Mouse (Mus musculus) hindbrain, embryonic 12.5 days (tissue): Measurements from ENCODE around the gene Zfp467. TPM values are rescaled to one million over a fixed set of nuclear protein-coding genes. Genes with fewer than 3 reads are reported as not detected.

Experiments
- ATAC-seq: fragments of 200-750 bp; cut with Nextera tagmentation; 2 replicates; pipeline ENCODE4 v1.8.0; 2017; ENCODE audit warnings: moderate TSS enrichment; ENCODE audit not compliant: low FRiP score
- H3K27ac ChIP-seq: fragments of 300-500 bp; sonication (generic); 2 replicates; pipeline ENCODE4 v1.5.1; 2016; ENCODE audit warnings: mild to moderate bottlenecking
- H3K27me3 ChIP-seq: fragments of 300-500 bp; sonication (generic); 2 replicates; pipeline ENCODE4 v1.6.1; 2016; ENCODE audit warnings: mild to moderate bottlenecking
- H3K36me3 ChIP-seq: fragments of 300-500 bp; sonication (generic); 2 replicates; pipeline ENCODE4 v1.6.1; 2016; ENCODE audit warnings: mild to moderate bottlenecking
- H3K4me1 ChIP-seq: fragments of 300-500 bp; sonication (generic); 2 replicates; pipeline ENCODE4 v1.6.1; 2016
- H3K4me2 ChIP-seq: fragments of 300-500 bp; sonication (generic); replicated peaks from 2 replicates; pipeline ENCODE4 v1.6.1; 2016; ENCODE audit warnings: mild to moderate bottlenecking
- H3K4me3 ChIP-seq: fragments of 300-500 bp; sonication (generic); 2 replicates; pipeline ENCODE4 v1.5.1; 2016; ENCODE audit warnings: mild to moderate bottlenecking
- H3K9ac ChIP-seq: fragments of 300-500 bp; sonication (generic); 2 replicates; pipeline ENCODE4 v1.6.1; 2016; ENCODE audit warnings: mild to moderate bottlenecking, moderate library complexity
- H3K9me3 ChIP-seq: fragments of 300-500 bp; sonication (generic); replicated peaks from 2 replicates; pipeline ENCODE4 v1.6.1; 2016; ENCODE audit warnings: mild to moderate bottlenecking
- whole genome bisulfite sequencing: fragments of 180-500 bp; shearing (Covaris S2); methylation state at CpG from one replicate; pipeline ENCODE4 v1.1.7; 2016; 5-methylcytosine and 5-hydroxymethylcytosine counted together
- polyA plus RNA-seq: library from polyadenylated mRNA; unstranded; fragments of >200 nt; fragmentation: Nextera tagmentation; extraction: Ambion mirVana; gene quantifications from 2 replicates; pipeline ENCODE4 v1.2.1, GENCODE M21; 2016

The Zfp467 gene
- polyA plus RNA-seq, 1 experiment from 2014 or later, result 22.2 TPM

DNA sequence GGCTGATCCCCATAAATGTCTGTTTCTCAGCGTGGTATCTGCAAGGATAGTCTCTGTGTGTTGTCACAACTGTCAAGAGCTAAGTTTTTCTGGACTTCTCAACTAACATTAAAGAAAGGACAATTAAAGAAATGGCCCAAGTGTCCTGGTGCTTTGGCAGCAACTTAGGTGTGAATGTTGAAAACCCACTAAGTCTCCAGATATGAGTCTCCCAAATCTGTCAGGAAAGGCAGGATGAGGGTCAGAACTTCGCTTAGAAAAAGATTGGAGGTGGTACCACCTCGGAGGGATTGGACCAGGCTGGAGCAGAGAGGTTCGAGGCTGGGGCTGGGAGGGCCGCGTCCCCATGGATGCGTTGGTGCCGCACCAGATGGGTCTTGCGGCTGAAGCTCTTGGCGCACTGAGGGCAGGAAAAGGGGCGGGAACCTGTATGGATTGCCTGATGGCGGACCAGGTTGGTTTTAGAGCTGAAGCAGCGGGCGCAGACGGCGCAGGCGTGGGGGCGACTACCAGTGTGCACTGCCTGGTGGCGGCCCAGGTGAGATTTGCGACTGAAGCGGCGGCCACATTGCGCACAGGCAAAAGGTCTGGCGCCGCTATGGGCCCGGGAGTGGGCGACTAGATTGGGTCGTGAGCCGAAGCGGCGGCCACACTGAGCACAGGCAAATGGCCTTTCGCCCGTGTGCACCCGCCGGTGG is 7.8 kb downstream of the Zfp467 start:
- H3K9me3 ChIP-seq, result no peaks in the 10 kb centered on the region
- peak overlapping the region; percentile 25 for H3K4me3 ChIP-seq
- H3K4me2 ChIP-seq, result peak overlapping the region; percentile 45
- peaks cover 32% of the 10 kb centered on the region for H3K36me3 ChIP-seq
- peaks cover 51% of the 10 kb centered on the region for H3K27me3 ChIP-seq
- ATAC-seq, result no peak
- 0 out of 2 replicates have a peak overlapping the region, but pooled peaks have one; percentile 23 for H3K9ac ChIP-seq
- peaks cover 37% of the 10 kb centered on the region for H3K4me1 ChIP-seq
- no peak overlapping the region for H3K27ac ChIP-seq
- WGBS, result 33% methylated on average over 32 of the region's 35 CpGs

DNA sequence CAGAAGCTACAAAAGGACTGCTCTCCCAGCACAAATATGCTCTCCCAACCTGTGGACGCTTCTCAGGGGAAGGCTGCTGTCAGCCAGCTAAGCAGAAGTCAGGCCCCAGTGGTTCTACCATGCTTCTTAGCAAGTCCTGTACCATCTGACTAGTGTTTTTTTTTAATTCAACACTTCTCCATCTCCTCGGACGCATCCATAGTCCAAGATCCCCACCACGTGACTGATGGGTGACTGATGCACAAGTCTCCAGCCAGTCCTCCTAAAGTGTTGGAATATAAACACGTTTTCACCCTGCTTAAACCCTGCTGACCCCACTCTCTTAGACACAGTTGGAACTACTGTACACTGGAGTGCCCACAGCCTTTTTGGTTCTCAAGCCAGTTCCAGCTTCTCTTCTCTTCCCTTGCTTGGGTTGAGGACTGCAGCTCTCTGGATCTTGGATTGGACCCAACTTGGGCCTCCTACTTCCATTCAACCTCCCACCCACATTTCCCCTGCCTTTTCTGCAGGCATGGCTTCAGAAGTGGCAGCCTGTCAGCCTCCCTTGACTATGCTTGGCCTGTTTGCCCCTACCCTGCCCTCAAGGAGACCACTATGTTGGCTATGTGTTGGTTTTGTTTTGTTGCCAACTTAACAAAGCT is 9.8 kb downstream of the Zfp467 start:
- 80% methylated on average over 5 of the region's 5 CpGs for WGBS
- H3K9me3 ChIP-seq, result no peaks in the 10 kb centered on the region
- no peak overlapping the region for H3K4me3 ChIP-seq
- no peak overlapping the region for H3K27ac ChIP-seq
- H3K27me3 ChIP-seq, result peaks cover 46% of the 10 kb centered on the region
- H3K4me1 ChIP-seq, result peaks cover 31% of the 10 kb centered on the region
- H3K4me2 ChIP-seq, result no peak overlapping the region
- peaks cover 17% of the 10 kb centered on the region; the same call in 1 of the 2 replicates for H3K36me3 ChIP-seq
- no peak overlapping the region for H3K9ac ChIP-seq
- ATAC-seq, result no peak

DNA sequence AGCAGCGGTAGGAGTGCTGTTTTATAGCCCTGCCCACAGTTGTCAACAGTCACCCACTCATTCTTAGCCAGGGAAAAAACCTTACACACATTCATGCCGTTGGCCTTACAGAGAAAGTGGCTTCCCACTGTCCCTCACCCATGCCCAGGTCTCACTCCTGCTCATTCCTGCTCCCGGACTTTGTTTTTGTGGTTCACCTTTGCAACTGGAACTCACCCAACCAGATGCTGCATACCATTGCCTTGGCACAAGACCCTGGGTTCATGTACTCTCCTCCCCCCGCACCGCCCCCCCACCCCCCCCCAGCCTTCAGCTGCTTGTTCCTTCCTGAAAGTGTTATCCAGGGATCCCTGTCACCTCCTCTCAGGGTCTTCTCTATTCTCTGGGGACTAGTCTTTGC is 10.5 kb downstream of the Zfp467 start:
- Histone ChIP-seq H3K9ac (no peak overlapping the region), H3K36me3 (peaks cover 17% of the 10 kb centered on the region; the same call in 1 of the 2 replicates), H3K27ac (no peak overlapping the region), H3K27me3 (peaks cover 39% of the 10 kb centered on the region), H3K4me3 (no peak overlapping the region), H3K4me1 (peaks cover 24% of the 10 kb centered on the region), H3K9me3 (no peaks in the 10 kb centered on the region), H3K4me2 (no peak overlapping the region)
- WGBS, result 55% methylated on average over 5 of the region's 5 CpGs
- ATAC-seq, result no peak

DNA sequence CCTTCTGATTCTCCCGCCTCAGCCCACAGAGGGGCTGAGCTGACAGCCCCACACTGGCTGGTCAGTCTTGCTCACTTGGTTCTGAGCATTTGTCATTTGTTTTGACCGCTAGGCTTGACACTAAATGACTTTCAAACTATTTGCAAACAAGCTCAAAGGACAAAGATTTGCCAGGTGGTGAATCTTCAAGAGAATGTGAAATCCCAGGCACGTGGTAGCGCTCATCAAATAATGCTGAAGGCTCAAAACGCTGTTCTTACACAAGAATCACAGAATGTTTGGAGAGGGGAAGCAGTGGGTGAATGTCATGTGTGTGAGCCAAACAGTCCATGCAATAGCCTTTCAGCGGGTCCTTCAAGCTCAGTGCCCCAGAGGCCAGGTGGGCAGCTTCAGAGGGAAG is 11.0 kb downstream of the Zfp467 start:
- peaks cover 34% of the 10 kb centered on the region for H3K27me3 ChIP-seq
- no peak for ATAC-seq
- H3K4me2 ChIP-seq, result no peak overlapping the region
- no peak overlapping the region for H3K4me3 ChIP-seq
- no peaks in the 10 kb centered on the region for H3K9me3 ChIP-seq
- no peak overlapping the region for H3K9ac ChIP-seq
- no peak overlapping the region for H3K27ac ChIP-seq
- peaks cover 17% of the 10 kb centered on the region; the same call in 1 of the 2 replicates for H3K36me3 ChIP-seq
- peaks cover 19% of the 10 kb centered on the region for H3K4me1 ChIP-seq
- 63% methylated on average over 6 of the region's 6 CpGs for WGBS

DNA sequence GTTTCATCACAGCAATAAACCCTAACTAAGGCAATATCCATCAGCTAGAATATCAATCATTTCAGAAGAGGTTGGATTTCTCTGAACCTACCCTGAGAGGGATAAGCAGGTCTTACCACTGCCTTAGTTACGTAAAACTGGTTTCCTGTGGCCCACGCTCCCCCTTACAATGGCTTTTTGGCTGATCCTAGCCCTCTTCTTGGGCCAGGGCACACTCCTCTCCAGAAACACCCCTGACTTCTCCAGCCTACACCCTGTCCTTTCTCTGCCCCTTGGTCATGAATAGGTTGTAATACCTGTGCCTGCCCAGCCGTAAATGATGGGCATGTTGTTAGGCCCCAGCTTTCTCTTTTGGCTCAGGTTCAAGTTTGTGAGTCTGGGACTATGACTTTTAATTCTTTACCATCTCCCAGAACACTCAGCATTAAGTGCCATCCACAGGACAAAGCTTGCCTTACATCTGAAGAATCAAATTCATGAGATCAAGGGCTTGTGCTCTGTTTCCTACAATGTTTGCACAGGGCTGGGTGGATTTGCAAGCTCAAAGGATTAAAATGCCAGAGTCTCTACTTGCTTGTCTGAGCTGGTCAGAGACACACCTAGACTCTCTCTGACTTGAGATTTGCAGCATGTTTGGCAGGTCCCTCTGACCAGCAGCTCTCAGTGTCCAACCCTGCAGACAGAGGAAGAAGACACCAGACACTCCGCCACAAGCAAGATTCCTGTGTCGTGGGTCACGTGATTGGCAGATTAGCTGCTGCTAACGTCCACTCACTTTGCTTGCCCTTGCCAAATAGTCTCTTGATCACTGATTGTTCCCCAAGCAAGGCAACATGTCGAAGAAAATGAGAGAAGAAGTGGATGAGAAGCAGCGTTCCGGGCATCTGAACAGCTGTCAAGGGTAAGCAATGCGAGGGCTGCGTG is 12.5 kb downstream of the Zfp467 start:
- no peak for ATAC-seq
- H3K4me3 ChIP-seq, result no peak overlapping the region
- no peak overlapping the region for H3K9ac ChIP-seq
- peaks cover 10% of the 10 kb centered on the region; the same call in 1 of the 2 replicates for H3K36me3 ChIP-seq
- H3K27me3 ChIP-seq, result peaks cover 19% of the 10 kb centered on the region
- 69% methylated on average over 12 of the region's 12 CpGs for WGBS
- H3K4me2 ChIP-seq, result no peak overlapping the region
- H3K9me3 ChIP-seq, result no peaks in the 10 kb centered on the region
- H3K27ac ChIP-seq, result no peak overlapping the region
- H3K4me1 ChIP-seq, result peaks cover 4% of the 10 kb centered on the region

DNA sequence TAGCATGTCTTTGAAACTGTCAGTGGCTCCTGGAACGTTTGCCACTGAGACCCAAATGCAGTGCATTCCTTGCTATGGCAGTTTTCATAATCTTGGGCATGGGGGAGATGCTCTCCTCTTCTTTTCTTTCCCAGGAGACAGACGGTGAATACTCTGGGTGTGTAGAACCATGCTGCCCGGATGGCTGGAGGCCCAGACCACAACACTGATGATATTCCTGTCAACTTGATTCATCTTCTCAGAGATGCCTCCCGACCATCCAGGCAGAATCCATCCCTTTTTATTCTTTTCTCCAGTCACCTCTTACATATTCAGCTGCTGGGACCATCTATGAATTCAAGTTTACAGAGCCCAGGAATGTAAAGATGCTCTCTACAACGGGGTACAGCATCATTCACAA is 14.9 kb downstream of the Zfp467 start:
- no peak overlapping the region for H3K9ac ChIP-seq
- ATAC-seq, result no peak
- H3K27ac ChIP-seq, result no peak overlapping the region
- H3K36me3 ChIP-seq, result no peaks in the 10 kb centered on the region
- no peaks in the 10 kb centered on the region for H3K4me1 ChIP-seq
- WGBS, result 73% methylated on average over 5 of the region's 5 CpGs
- no peak overlapping the region for H3K4me2 ChIP-seq
- H3K4me3 ChIP-seq, result no peak overlapping the region
- H3K27me3 ChIP-seq, result no peaks in the 10 kb centered on the region
- no peaks in the 10 kb centered on the region for H3K9me3 ChIP-seq

DNA sequence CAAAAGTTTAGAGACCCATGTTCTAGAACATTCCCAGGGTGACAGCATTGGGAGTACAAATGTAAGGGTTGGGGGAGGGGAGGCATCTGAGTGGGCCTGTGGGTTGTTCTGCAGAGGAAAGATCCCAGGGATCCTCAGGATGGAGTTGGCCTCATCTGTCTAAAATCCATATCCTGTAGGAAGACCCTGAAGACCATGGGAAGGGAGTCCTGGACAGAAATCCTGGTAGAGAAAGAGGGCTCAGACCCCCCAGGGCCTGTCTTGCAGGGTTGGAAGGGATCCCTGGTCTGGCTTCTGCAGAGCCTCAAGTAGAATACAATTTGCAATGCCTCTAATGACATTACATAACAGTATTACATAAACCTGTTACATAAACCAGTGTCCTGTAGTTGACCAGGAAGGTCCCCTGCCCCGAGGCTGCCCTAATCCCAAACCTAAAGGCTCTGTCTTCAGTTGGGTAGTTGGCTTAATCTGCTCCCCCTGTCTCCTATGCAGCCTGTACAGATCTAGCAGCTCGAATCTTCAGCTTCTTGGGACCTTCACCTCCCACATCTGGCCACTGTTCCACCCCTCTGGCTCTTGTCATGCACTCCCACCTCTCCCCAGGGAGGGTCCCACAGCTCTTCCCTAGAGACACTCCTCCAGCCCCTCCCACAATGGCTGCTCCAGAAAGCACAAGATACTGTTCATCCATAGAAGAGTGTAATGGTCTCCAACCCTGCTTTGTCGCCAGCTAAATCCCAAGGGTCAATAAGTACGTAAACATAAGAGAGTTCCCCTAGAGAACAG is 16.7 kb downstream of the Zfp467 start:
- 73% methylated on average over 4 of the region's 4 CpGs for WGBS
- no peak for ATAC-seq
- Histone ChIP-seq H3K9ac (no peak overlapping the region), H3K27me3 (no peaks in the 10 kb centered on the region), H3K4me2 (no peak overlapping the region), H3K27ac (no peak overlapping the region), H3K4me3 (no peak overlapping the region), H3K9me3 (no peaks in the 10 kb centered on the region), H3K4me1 (no peaks in the 10 kb centered on the region), H3K36me3 (no peaks in the 10 kb centered on the region)

DNA sequence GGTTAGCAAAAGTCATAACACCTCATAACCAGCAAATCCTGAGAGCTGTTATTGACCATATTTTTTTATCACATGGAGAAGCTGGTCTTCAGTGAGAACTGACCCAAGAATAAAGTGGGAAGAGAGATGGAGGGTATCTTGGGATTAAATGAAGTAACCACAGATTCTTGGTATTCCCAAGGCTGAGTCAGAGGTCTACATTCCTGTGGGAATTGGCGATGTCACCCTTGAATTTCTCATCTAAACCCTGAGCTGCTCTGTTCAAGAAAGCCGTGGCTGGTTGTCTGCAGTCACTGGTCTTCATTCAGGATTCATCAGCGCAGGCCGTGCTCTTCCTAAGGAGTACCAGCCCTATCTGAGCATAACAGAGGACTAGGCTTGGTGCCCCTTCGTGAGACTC is 18.7 kb downstream of the Zfp467 start:
- Histone ChIP-seq H3K4me3 (no peak overlapping the region), H3K4me2 (no peak overlapping the region), H3K36me3 (no peaks in the 10 kb centered on the region), H3K27me3 (no peaks in the 10 kb centered on the region), H3K27ac (no peak overlapping the region), H3K9me3 (no peaks in the 10 kb centered on the region), H3K9ac (no peak overlapping the region), H3K4me1 (no peaks in the 10 kb centered on the region)
- WGBS, result 81% methylated on average over 5 of the region's 5 CpGs
- ATAC-seq, result no peak

DNA sequence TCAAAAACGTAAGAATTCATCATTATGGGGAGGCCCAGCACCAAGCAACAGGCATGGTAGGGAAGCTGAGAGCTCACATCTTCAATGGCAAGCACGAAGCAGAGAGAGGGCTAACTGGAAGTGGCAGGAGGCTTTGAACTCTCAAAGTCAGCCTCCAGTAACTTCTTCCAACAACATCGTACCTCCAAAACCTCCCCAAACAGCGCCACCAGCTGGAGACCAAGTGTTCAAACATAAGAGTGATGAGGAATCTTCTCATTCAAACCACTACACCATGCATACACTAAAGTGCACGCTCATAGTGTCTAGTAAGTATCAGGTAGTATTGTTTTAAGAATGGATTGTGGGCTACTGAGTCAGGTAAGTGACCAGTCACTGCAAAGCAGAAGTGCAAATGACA is 21.6 kb downstream of the Zfp467 start:
- 68% methylated on average over 5 of the region's 5 CpGs for WGBS
- Histone ChIP-seq H3K4me3 (no peak overlapping the region), H3K27ac (no peak overlapping the region), H3K36me3 (no peaks in the 10 kb centered on the region), H3K4me2 (no peak overlapping the region), H3K4me1 (peaks cover 7% of the 10 kb centered on the region; the same call in 1 of the 2 replicates), H3K9me3 (no peaks in the 10 kb centered on the region), H3K9ac (no peak overlapping the region), H3K27me3 (no peaks in the 10 kb centered on the region)
- no peak for ATAC-seq

DNA sequence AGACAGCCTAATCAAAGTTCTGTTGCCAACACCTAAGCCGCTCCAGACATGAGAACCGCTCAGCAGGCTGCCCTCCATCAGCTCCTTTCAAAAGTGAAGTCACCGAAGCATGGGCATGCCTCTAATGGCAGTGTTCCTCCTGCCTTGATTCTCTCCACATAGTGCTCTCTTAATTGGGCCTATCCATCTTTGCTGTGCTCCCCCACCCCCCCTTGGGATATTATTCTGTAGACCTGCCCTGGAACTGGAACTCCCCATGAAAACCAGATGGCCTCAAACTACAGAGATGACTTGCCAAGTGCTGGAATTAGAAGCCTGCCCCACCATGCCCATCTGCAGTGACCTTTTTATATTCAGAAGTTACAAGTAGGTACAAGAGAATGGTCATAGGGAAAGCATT is 22.3 kb downstream of the Zfp467 start:
- Histone ChIP-seq H3K4me3 (no peak overlapping the region), H3K9ac (no peak overlapping the region), H3K27me3 (no peaks in the 10 kb centered on the region), H3K27ac (no peak overlapping the region), H3K9me3 (no peaks in the 10 kb centered on the region), H3K4me2 (no peak overlapping the region), H3K36me3 (peaks cover 7% of the 10 kb centered on the region; the same call in 1 of the 2 replicates), H3K4me1 (peaks cover 7% of the 10 kb centered on the region; the same call in 1 of the 2 replicates)
- no peak for ATAC-seq
- 76% methylated on average over 3 of the region's 3 CpGs for WGBS

DNA sequence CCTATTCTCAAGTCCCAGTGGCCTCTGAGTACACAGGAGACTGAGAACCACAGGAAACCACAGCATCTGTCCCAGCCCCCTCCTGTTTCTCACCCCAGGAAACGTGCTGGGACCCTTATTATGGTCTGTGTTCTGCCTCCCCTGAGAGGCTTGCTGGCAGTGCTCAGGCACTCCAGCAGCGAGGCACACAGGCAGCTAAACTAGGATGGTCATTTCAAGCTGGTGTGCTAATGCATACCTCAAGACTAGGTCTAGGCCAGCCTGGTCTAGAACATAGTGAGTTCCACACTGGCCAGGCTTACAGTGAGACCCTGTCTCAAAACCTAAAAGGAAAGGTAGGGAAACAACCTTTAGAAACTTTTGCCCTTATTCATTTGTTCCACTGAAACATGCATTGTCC is 25.0 kb downstream of the Zfp467 start:
- Histone ChIP-seq H3K4me1 (peaks cover 7% of the 10 kb centered on the region; the same call in 1 of the 2 replicates), H3K9me3 (no peaks in the 10 kb centered on the region), H3K27me3 (no peaks in the 10 kb centered on the region), H3K4me2 (no peak overlapping the region), H3K36me3 (peaks cover 31% of the 10 kb centered on the region), H3K4me3 (no peak overlapping the region), H3K9ac (no peak overlapping the region), H3K27ac (peak overlapping the region; percentile 44)
- 20% methylated on average over 2 of the region's 2 CpGs for whole genome bisulfite sequencing
- no peak for ATAC-seq
